21 mouse cellular contexts compared by ENCODE assay signal in genomic region chr11:116991964-116992363, GRCm38 (mm10).
DNase-seq lines count a peak whose midpoint lies in the region; ATAC-seq lines count a peak whose summit lies in the region.
"Had no signal": no experiment of that assay in that cellular context is flagged by ENCODE, and none has a peak within 500 bp of the region (broad histone marks: within the 10 kb centered on the region; RNA-seq: fewer than 3 reads in every experiment).

No protein-coding gene starts in this region.

- H3K36me3 ChIP-seq in hindbrain, embryonic 11.5 days (ENCODE audit: control insufficient read depth, insufficient read depth, low read length) = no peaks in the 10 kb centered on the region
- H3K36me3 ChIP-seq in hindbrain, embryonic 10.5 days = no peaks in the 10 kb centered on the region
- H3K36me3 ChIP-seq in hindbrain, embryonic 13.5 days = peaks cover 2% of the 10 kb centered on the region; the same call in 1 of the 2 replicates
- H3K36me3 ChIP-seq: embryonic facial prominence, embryonic 15.5 days; forebrain, embryonic 10.5 days; heart, embryonic 15.5 days had no signal

- ATAC-seq in hindbrain, embryonic 11.5 days (ENCODE audit: low FRiP score) = no peak
- no peak for ATAC-seq in hindbrain, embryonic 13.5 days (ENCODE audit: low FRiP score)
- 0 out of 2 replicates have a peak, but pooled peaks have one; percentile 40 for ATAC-seq in monocyte, adult 5-6 weeks (replicated peaks; ENCODE audit: insufficient number of reproducible peaks, low FRiP score, low TSS enrichment, poor library complexity, severe bottlenecking)
- ATAC-seq: activated CD4-positive, CD25-positive, alpha-beta regulatory T cell, adult 4 months; inflammation-experienced regulatory T-cells, adult 6 months; intestine, postnatal 0 days had no signal

- no peak overlapping the region for H3K4me3 ChIP-seq in hindbrain, embryonic 11.5 days (ENCODE audit: low read depth, low read length)
- H3K4me3 ChIP-seq in hindbrain, embryonic 10.5 days = no peak overlapping the region
- no peak overlapping the region for H3K4me3 ChIP-seq in hindbrain, embryonic 13.5 days
- H3K4me3 ChIP-seq: embryonic facial prominence, embryonic 15.5 days; erythroblast, embryonic 14.5 days; forebrain, embryonic 10.5 days; heart, adult 2 months; heart, embryonic 15.5 days had no signal

- no peak overlapping the region for H3K4me2 ChIP-seq in hindbrain, embryonic 11.5 days (replicated peaks; ENCODE audit: low read depth, low read length)
- no peak overlapping the region for H3K4me2 ChIP-seq in hindbrain, embryonic 13.5 days
- H3K4me2 ChIP-seq: embryonic facial prominence, embryonic 15.5 days; heart, embryonic 11.5 days; heart, embryonic 15.5 days had no signal

- intact Hi-C loops in left cerebral cortex, postnatal 14 days (cut with DNase I) = no loop called here

- DNase-seq in hindbrain, embryonic 11.5 days (ENCODE audit: low spot score) = no peak
- DNase-seq in hindbrain, embryonic 10.5 days (ENCODE audit: low spot score) = no peak
- DNase-seq in ES-CJ7 (ENCODE audit: low read depth, low spot score) = peak; percentile 71
- no peak for DNase-seq in urinary bladder, postnatal 36 days (ENCODE audit: low spot score in 2 of 2)
- DNase-seq in left cerebral cortex, postnatal 14 days (ENCODE audit: low spot score in 2 of 2) = no peak
- DNase-seq: adrenal gland, adult 8-10 months; adrenal gland, postnatal 36 days; cerebellum, adult 2 months; gastrocnemius, postnatal 10 days; heart, adult 2 months; heart, postnatal 14 days had no signal

- WGBS in hindbrain, embryonic 11.5 days = 70% methylated on average over 6 of the region's 6 CpGs
- WGBS in hindbrain, embryonic 10.5 days = 73% methylated on average over 6 of the region's 6 CpGs
- WGBS in hindbrain, embryonic 13.5 days = 76% methylated on average over 6 of the region's 6 CpGs

- no peak overlapping the region for H3K9ac ChIP-seq in hindbrain, embryonic 11.5 days (ENCODE audit: low read depth, low read length)
- no peak overlapping the region for H3K9ac ChIP-seq in hindbrain, embryonic 13.5 days
- H3K9ac ChIP-seq: embryonic facial prominence, embryonic 15.5 days; heart, embryonic 15.5 days had no signal

- H3K27me3 ChIP-seq in hindbrain, embryonic 11.5 days (ENCODE audit: control insufficient read depth, insufficient read depth, low read length) = no peaks in the 10 kb centered on the region; the same call in 1 of the 2 replicates
- H3K27me3 ChIP-seq in hindbrain, embryonic 10.5 days (ENCODE audit: insufficient read depth, poor library complexity, severe bottlenecking) = peaks cover 46% of the 10 kb centered on the region
- H3K27me3 ChIP-seq in hindbrain, embryonic 13.5 days = 0 out of 2 replicates have a peak, but pooled peaks cover 4% of the 10 kb centered on the region

- H3K9me3 ChIP-seq in hindbrain, embryonic 11.5 days (ENCODE audit: control insufficient read depth, low read length) = no peaks in the 10 kb centered on the region
- no peaks in the 10 kb centered on the region for H3K9me3 ChIP-seq in hindbrain, embryonic 10.5 days
- no peaks in the 10 kb centered on the region for H3K9me3 ChIP-seq in hindbrain, embryonic 13.5 days
- H3K9me3 ChIP-seq: embryonic facial prominence, embryonic 15.5 days; forebrain, embryonic 10.5 days; heart, embryonic 15.5 days had no signal

- peak overlapping the region; percentile 36; the same call in 1 of the 2 replicates for H3K27ac ChIP-seq in hindbrain, embryonic 11.5 days (ENCODE audit: low read depth, low read length)
- H3K27ac ChIP-seq in hindbrain, embryonic 10.5 days = no peak overlapping the region
- peak overlapping the region; percentile 79; the same call in 1 of the 2 replicates for H3K27ac ChIP-seq in hindbrain, embryonic 13.5 days
- H3K27ac ChIP-seq: embryonic facial prominence, embryonic 15.5 days; forebrain, embryonic 10.5 days; heart, adult 2 months; heart, embryonic 15.5 days had no signal

- no peaks in the 10 kb centered on the region for H3K4me1 ChIP-seq in hindbrain, embryonic 11.5 days (replicated peaks; ENCODE audit: control insufficient read depth, insufficient read depth, low read length)
- H3K4me1 ChIP-seq in hindbrain, embryonic 10.5 days (replicated peaks) = peaks cover 39% of the 10 kb centered on the region
- H3K4me1 ChIP-seq in hindbrain, embryonic 13.5 days (replicated peaks) = peaks cover 53% of the 10 kb centered on the region
